Mouse (Mus musculus): ENCODE data around the gene Fahd2a. TPM values are rescaled to one million over a fixed set of nuclear protein-coding genes. Genes with fewer than 3 reads are reported as not detected.

Gene Fahd2a
- polyA plus RNA-seq, 1 experiment from 2014 or later = 40.3 TPM

- TF ChIP-seq CTCF (IDR thresholded peaks at IDR 0.05) = no peak
- no peaks in the 10 kb centered on the region for H3K27me3 ChIP-seq
- DNase-seq (ENCODE audit: low read depth, low spot score) (no peak), ATAC-seq (no peak)
- CTCF ChIA-PET = interaction anchor here (0.9 kb wide), 1 partner anchor 31 kb away, joined by 4 read pairs; no protein-coding TSS in a partner anchor
- POLR2A ChIA-PET = interaction anchor here (0.7 kb wide), 1 partner anchor 24 kb away, joined by 3 read pairs; no protein-coding TSS in a partner anchor
- in situ Hi-C loops (cut with MboI; ENCODE audit: low pct_unique_long_range_greater_than_20kb) = no loop called here
These were observed 25.8 kb upstream of the Fahd2a start for GRCm38 (mm10) chr2:127470183-127470582.

DNA sequence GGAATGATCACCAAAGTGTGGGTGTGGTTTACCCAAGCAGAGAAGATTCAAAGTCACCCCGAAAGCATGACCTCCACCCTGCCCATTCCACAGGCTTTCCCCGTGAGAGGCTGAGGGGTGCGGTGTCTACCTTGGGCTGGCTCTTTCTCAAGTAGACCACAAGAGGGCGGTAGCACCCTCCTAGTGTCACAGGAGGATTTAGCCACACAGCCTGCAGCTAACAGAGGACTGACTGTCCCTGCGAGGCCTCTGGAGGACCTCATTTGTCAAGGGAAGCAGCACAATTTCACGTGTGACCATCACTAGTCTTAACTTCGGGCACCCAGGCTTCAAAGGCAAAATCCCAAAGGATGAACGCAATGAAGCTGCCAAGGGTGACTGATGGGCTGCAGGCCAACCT lies 17.9 kb upstream of the Fahd2a start:
- ATAC-seq (peak; percentile 52), DNase-seq (ENCODE audit: low read depth, low spot score) (no peak)
- TF ChIP-seq CTCF (IDR thresholded peaks at IDR 0.05) = peak; percentile 82
- ChIA-PET CTCF (interaction anchor here (0.9 to 2.9 kb wide), 8 partner anchors 12 to 45 kb away, joined by 3 to 17 read pairs (median 6); partner anchors contain the start of gene Fahd2a), POLR2A (no interaction called here)
- in situ Hi-C loops (cut with MboI; ENCODE audit: low pct_unique_long_range_greater_than_20kb) = loop anchor here (5.0 kb wide), 2 partner anchors 35 to 95 kb away; no protein-coding TSS in a partner anchor
- H3K27me3 ChIP-seq = no peaks in the 10 kb centered on the region

- ChIA-PET CTCF (interaction anchor here (2.9 kb wide), 1 partner anchor 39 kb away, joined by 17 read pairs; no protein-coding TSS in a partner anchor), POLR2A (no interaction called here)
- in situ Hi-C loops (cut with MboI; ENCODE audit: low pct_unique_long_range_greater_than_20kb) = loop anchor here (5.0 kb wide), 2 partner anchors 36 to 96 kb away; no protein-coding TSS in a partner anchor
- TF ChIP-seq CTCF (IDR thresholded peaks at IDR 0.05) = no peak
- no peak for DNase-seq (ENCODE audit: low read depth, low spot score)
- ATAC-seq = no peak
- H3K27me3 ChIP-seq = no peaks in the 10 kb centered on the region
These were observed 17.0 kb upstream of the Fahd2a start for GRCm38 (mm10) chr2:127461351-127461750.

DNA sequence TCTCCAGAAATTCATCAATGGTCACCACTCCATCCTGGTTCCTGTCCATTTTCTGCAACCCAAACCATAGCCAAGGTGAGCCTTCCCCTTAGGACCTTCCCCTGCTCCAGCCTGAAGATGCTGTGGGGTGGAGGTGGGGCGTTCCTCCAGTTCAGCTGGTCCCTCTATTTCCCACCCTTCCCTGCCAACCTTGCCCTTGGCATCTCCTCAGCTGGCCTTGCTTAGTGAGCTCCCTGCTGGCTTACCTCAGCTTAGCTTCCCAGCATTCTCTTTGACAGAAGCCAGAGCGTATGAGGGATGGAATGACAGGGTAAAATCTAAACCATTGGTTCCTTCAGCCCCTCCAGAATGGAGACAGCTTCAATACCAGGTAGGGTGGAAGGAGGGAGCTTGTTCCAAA lies 15.0 kb upstream of the Fahd2a start:
- ChIA-PET POLR2A (no interaction called here), CTCF (no interaction called here)
- DNase-seq (ENCODE audit: low read depth, low spot score) = no peak
- TF ChIP-seq CTCF (IDR thresholded peaks at IDR 0.05) = no peak
- no peaks in the 10 kb centered on the region for H3K27me3 ChIP-seq
- in situ Hi-C loops (cut with MboI; ENCODE audit: low pct_unique_long_range_greater_than_20kb) = no loop called here
- ATAC-seq = no peak

DNA sequence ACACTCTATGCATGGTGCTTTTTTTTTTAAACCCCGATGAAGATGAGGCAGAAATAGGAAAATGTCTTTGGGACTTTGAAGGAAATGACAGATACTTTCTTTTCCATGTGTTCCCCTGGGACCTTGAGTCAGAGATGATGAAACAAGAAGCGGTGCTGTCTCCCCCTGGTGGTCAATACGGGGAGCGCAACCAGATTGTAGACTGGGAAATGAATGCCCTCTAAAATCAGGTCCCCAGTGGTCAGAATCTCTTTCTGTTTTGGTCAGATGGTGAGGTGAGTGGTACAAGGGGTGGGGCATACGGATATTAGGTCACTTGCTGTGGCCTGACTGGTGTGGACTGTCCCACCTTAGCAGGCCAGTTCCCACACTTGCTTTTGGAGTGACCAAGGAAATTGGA lies 9.4 kb upstream of the Fahd2a start:
- no peaks in the 10 kb centered on the region for H3K27me3 ChIP-seq
- in situ Hi-C loops (cut with MboI; ENCODE audit: low pct_unique_long_range_greater_than_20kb) = no loop called here
- TF ChIP-seq CTCF (IDR thresholded peaks at IDR 0.05) = peak; percentile 96
- CTCF ChIA-PET = interaction anchor here (0.7 to 1.7 kb wide), 3 partner anchors 89 to 199 kb away, joined by 3 to 11 read pairs (median 4); partner anchors contain the start of gene Adra2b
- no peak for ATAC-seq
- POLR2A ChIA-PET = no interaction called here
- no peak for DNase-seq (ENCODE audit: low read depth, low spot score)

GRCm38 (mm10) chr2:127453141-127453540 lies 8.8 kb upstream of the Fahd2a start:
- DNase-seq (ENCODE audit: low read depth, low spot score) (no peak), ATAC-seq (no peak)
- ChIA-PET POLR2A (no interaction called here), CTCF (interaction anchor here (0.7 to 1.7 kb wide), 4 partner anchors 11 to 199 kb away, joined by 3 to 11 read pairs (median 4); partner anchors contain the start of gene Adra2b)
- H3K27me3 ChIP-seq = no peaks in the 10 kb centered on the region
- in situ Hi-C loops (cut with MboI; ENCODE audit: low pct_unique_long_range_greater_than_20kb) = no loop called here
- no peak for TF ChIP-seq CTCF (IDR thresholded peaks at IDR 0.05)

DNA sequence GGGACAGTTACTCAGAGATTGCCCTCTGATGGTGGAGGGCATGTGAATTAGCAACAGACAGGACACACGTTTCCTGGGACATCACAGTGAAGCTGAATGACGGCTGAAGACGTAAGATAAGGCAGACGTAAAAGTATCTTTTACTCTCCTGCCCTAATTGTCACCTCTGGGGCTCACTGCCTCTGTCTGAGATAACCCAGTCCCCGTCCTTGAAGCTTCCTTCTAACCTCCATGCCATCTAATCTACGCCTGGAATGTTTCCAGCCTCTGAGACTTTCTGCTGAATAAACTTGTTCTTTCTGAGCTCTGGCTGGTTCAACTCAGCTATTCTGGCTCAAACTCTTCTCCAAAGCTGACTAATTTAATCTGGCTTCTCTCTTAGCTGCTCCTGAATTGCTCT lies 7.4 kb upstream of the Fahd2a start:
- POLR2A ChIA-PET = no interaction called here
- no peak for TF ChIP-seq CTCF (IDR thresholded peaks at IDR 0.05)
- CTCF ChIA-PET = interaction anchor here (1.5 kb wide), 1 partner anchor 89 kb away, joined by 9 read pairs; the partner anchor contains the start of gene Adra2b
- no peaks in the 10 kb centered on the region for H3K27me3 ChIP-seq
- DNase-seq (ENCODE audit: low read depth, low spot score) (no peak), ATAC-seq (no peak)
- in situ Hi-C loops (cut with MboI; ENCODE audit: low pct_unique_long_range_greater_than_20kb) = no loop called here

DNA sequence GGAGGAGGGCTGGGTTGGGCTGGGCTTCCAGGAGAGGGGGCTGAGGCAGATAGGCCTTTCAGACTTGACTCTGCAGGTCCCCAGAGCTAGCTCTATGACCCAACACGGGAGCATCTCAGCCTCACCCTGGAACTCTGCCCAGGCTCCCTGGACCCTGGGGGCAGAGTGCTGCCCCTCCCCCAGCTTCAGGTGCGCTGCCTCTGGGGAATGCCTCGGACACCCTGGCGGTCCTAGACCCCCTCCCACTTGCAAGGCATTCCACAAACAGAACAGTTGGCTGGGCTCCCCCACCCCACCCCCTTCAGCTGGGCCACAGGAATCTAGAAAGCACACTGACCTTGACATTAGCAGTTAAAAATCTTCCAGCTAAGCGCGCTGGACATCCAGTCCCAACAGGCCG lies 5.3 kb upstream of the Fahd2a start:
- ATAC-seq (peak; percentile 57), DNase-seq (ENCODE audit: low read depth, low spot score) (no peak)
- POLR2A ChIA-PET = interaction anchor here (1.5 kb wide), 1 partner anchor 14 kb away, joined by 3 read pairs; no protein-coding TSS in a partner anchor
- H3K27me3 ChIP-seq = no peaks in the 10 kb centered on the region
- no peak for TF ChIP-seq CTCF (IDR thresholded peaks at IDR 0.05)
- CTCF ChIA-PET = no interaction called here
- in situ Hi-C loops (cut with MboI; ENCODE audit: low pct_unique_long_range_greater_than_20kb) = no loop called here

- in situ Hi-C loops (cut with MboI; ENCODE audit: low pct_unique_long_range_greater_than_20kb) = no loop called here
- ATAC-seq (no peak), DNase-seq (ENCODE audit: low read depth, low spot score) (no peak)
- H3K27me3 ChIP-seq = no peaks in the 10 kb centered on the region
- ChIA-PET CTCF (no interaction called here), POLR2A (interaction anchor here (1.0 kb wide), 1 partner anchor 24 kb away, joined by 3 read pairs; no protein-coding TSS in a partner anchor)
- TF ChIP-seq CTCF (IDR thresholded peaks at IDR 0.05) = no peak
These were observed 2.5 kb upstream of the Fahd2a start for GRCm38 (mm10) chr2:127446847-127447246.

- ChIA-PET CTCF (no interaction called here), POLR2A (no interaction called here)
- TF ChIP-seq CTCF (IDR thresholded peaks at IDR 0.05) = no peak
- DNase-seq (ENCODE audit: low read depth, low spot score) (no peak), ATAC-seq (no peak)
- in situ Hi-C loops (cut with MboI; ENCODE audit: low pct_unique_long_range_greater_than_20kb) = no loop called here
- no peaks in the 10 kb centered on the region for H3K27me3 ChIP-seq
These were observed 6.7 kb downstream of the Fahd2a start for GRCm38 (mm10) chr2:127437697-127438096.

DNA sequence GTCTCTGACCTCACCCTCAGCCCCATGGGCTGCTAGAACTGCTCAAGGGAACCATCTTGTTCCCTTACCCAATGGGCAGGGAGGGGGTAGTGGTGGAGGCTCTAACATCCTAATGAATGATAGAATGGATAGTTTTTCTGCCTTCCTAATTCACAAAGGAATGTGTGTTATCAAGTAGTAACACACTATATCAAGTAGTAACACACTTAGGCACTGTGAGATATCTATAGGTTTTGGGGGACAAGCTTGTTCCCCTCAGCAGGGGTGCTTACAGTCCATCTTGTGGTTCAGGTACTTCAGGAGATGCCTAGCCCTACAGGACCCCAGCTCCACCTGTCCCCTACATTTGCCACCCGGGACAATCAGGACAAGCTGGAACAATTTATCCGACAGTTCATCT lies 8.8 kb downstream of the Fahd2a start:
- ATAC-seq = no peak
- ChIA-PET POLR2A (interaction anchor here (0.6 to 1.1 kb wide), 3 partner anchors 9 to 301 kb away, joined by 3 to 6 read pairs (median 4); partner anchors contain the start of gene Fahd2a), CTCF (interaction anchor here (1.1 to 2.3 kb wide), 2 partner anchors 9 to 127 kb away, joined by 3 to 7 read pairs; partner anchors contain the start of gene Fahd2a)
- no peak for DNase-seq (ENCODE audit: low read depth, low spot score)
- H3K27me3 ChIP-seq = no peaks in the 10 kb centered on the region
- in situ Hi-C loops (cut with MboI; ENCODE audit: low pct_unique_long_range_greater_than_20kb) = no loop called here
- no peak for TF ChIP-seq CTCF (IDR thresholded peaks at IDR 0.05)

Measured in Patski (cell line).